Mouse (Mus musculus) heart, postnatal 4 days (tissue): Measurements from ENCODE around the gene Txlna. TPM values are rescaled to one million over a fixed set of nuclear protein-coding genes. Genes with fewer than 3 reads are reported as not detected.
A peak's percentile ranks its signal among the peaks of the same experiment; 100 is the strongest.

Experiments used
- DNase-seq: peaks from one replicate; pipeline ENCODE4 v3.0.0; 2021
- microRNA-seq, 2 experiments: library from miRNA; unstranded; fragments of <30 nt; microRNA quantifications; one replicate each; pipeline ENCODE4 v1.2.0; 2021 to 2022
- total RNA-seq, 2 experiments: library from RNA; stranded (reverse); gene quantifications; 2 replicates each; pipeline ENCODE4 v1.2.3; 2021

Gene Txlna
- total RNA-seq, 2 experiments from 2014 or later = 40.0 to 41.9 TPM

DNA sequence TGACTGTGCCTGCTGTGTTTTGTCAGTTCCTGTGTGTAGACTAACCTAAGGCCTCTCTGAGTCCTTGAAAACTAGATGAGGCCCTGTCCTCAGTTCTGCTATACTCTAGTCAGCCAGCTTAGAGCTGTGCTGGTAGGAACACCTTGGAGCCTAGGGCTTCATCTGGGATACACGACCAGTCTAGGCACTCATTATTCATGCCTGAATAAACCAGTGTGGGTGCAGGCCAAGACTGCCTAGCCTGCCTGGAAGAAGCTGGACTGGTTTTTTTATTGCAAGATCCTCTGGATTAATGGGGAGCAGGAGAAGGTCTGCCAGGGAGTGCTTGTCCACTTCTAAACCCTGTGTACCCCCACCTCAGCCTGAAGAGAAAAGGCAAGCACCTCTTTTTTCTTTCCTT lies 53.9 kb downstream of the Txlna start:
- DNase-seq = no peak

DNA sequence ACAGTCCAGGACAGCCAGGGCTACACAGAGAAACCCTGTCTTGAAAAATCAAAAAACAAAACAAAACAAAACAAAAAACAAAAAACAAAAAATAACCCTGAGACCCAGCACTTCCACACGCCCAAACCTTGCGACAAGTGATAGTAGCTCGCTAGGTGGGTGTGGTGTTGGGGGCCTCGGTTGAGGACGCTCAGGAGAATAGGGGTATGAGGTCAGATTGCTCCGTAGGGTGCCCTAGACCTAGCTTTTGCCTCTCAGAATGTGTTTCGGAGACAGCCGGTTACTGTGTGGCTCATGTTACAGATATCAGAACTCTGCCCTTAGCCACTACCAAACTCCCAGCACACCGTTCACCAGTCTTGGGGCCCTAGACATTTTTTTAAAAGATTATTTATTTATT lies 55.1 kb downstream of the Txlna start:
- no peak for DNase-seq

DNA sequence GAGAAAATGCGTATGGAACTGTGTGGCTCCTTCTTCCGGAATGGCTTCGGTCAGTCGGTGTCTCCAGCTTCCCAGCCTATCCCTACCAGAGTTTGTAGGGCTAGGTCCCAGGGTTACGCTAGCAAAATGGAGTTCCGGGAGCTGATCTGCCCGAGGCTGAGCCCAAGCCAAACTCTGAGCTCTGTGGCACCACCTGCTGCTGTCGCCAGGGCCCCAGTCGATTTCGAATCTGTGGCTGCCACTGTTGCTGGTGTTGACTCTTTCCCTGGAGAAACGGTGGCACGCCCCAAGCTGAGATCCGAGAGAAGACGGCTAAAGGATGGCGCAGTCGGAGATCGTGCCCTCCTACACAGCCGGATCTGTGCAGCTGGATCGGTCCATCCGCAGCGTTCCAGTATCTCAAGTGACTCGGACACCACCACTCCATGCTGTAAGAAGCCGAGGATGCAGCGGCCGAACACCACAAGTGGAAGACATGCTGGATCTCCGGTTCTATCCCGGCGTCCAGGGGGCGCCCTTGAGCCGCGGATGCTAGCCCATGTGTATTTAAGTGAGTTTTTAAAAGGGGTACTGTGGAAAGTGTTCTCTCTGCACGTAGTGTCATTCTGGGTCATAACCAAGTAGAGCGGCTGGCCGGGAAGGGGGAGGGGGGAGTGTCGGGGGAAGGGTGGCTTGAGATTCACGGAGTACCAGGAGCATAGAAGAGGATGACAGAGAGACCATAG lies 55.8 kb downstream of the Txlna start:
- DNase-seq = peak; percentile 90

DNA sequence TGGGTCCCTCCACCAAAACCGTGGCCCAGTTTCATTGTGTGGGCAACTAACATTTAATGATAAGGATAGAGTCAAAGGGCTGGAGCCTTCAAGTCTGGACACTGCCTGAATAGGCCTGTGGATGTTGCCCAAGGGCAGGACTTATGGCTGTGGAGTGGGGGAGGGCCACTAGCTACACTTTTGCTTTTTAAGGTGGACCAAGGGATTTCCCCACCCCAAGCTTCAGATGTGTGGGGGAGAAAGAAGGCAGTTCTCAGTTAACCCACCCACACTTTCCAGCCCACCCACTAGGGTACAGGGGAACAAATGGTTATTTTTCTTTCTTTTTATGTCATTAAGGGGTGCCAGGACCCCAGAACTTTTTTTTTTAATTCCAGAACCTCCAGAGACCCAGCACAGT lies 56.5 kb downstream of the Txlna start:
- no peak for DNase-seq

DNA sequence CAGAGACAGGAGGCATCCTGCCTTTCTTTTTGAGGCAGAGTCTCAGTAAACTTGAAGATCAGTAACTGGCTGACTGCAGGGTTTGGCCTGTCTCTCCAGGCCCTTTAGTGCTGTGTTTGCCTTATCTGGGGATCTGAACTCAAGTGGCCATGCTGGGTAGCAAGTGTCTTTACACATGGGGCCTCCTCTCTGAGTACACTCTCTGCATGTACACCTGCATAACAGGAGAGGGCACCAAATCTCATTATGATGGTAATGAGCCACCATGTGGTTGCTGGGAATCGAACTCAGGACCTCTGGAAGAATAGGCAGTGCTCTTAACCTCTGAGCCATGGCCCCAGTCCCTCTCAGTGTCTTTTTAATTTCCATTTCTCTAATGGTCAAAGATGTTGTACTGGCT lies 58.6 kb downstream of the Txlna start:
- DNase-seq = no peak

DNA sequence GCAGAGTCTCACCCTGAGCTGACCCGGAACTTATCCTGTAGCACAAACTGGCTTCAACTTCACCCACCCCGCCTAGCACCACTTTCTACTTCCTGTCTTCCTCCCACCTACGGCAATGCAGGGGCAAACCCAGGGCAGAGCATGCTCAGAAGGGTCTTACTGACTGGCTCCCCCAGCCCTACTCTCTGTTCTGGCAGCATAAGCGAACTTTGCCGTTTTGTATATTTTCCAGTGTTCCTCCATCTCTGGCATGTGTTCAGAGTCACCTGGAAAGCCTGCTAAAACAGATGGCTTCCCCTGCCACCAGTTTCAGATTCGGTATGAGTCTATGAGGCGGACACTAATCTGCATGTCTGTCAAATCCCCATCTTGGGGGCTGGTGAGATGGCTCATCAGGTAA lies 60.5 kb downstream of the Txlna start:
- no peak for DNase-seq

DNA sequence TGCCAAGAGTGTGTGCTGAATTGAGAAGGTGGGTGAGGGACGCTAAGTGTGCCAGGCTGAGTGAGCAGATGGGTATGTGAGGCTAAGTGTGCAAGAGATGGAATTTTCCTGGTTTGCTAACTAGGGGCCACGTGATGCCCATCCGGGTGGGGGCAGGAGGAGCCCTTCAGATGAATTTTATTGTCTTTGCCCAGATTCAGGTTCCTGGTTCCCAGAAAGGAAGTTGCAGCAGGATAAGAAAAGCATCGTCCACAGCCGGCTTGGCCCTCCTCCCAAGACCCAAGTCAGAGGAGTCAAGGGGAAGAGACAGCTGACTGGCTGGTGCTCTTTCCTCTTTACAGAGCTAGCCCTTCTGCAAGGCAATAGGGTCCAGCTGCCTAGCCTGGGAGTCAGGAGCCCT lies 62.4 kb downstream of the Txlna start, which contains the start of gene Fam167b:
Gene Fam167b (minus strand): TSS at position 84 of the 400 bp plus-strand sequence.
- peak; percentile 49 for DNase-seq

DNA sequence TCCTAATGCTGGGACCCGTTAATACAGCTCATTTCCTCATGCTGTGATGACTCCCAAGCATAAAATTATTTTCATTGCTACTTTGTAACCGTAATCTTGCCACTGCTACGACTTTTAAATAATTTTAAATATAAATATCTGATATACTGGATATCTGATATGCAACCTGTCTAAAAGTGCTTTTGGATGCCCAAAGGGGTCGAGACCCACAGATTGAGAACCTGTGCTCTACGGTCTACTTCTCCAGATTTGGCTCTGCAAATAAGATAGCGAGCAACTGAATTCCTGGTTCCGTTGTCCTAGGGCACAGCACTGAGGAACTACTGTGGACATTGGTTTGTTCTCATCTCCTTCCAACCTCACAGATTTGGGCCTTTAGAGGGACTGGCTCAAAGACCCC lies 63.2 kb downstream of the Txlna start:
- DNase-seq = no peak

DNA sequence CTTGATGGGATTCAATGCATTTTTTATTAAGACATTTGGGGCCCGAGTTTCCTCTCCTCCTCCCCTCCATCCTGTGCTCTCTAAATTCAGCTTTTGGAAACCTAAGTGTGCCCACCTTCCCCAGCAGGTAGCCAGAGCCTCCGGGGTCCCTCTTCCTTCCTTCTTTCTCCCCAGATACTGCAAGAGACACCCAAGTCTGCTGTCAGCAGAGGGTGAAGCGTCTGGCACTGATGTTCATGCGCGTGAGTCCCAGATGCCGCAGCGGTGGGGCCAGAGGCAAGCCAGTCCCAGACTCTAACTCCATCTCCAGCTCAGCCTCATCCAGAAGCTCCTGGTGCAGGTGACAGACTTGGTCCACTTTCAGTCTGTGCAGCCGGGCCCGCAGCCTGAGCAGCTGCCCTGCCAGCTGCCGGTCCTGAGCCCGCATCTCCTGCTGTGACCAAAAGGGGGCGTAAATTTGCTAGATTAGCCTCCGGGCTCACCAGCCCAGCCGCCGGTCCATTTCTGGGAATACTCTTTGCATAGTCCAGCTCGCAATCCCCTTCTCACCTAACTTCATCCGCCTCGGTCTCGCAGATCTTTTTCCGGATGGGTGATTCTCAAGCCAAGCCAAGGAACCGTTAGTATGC lies 63.9 kb downstream of the Txlna start:
- peak; percentile 81 for DNase-seq

Small RNA genes within 50 kb of the gene (microRNA-seq; reads per million reads assigned to microRNA genes)
- 0 to 0.61 reads per million in 2 experiments for gene Mir7016

Other genes starting within 250 kb of the Txlna start
- 1 to 10 TPM in 1 of 2 experiments, under 1 TPM in 1; 0.92 to 1.2 TPM for gene Zbtb8b, start 200.2 kb downstream of the Txlna start, total RNA-seq
- 10 to 100 TPM; 34.0 to 36.6 TPM for gene Bsdc1, start 179.5 kb downstream of the Txlna start, total RNA-seq
- gene Tssk3, start 150.0 kb downstream of the Txlna start, total RNA-seq = not detected
- gene Fam229a, start 149.9 kb downstream of the Txlna start, total RNA-seq = not detected
- 10 to 100 TPM; 96.6 to 97.7 TPM for gene Marcksl1, start 127.5 kb downstream of the Txlna start, total RNA-seq
- gene Hdac1, start 98.4 kb downstream of the Txlna start, total RNA-seq = 10 to 100 TPM; 45.0 to 46.4 TPM
- gene Lck, start 67.4 kb downstream of the Txlna start, total RNA-seq = under 1 TPM; 0.86 to 0.91 TPM
- gene Fam167b, start 62.5 kb downstream of the Txlna start, total RNA-seq = 1 to 10 TPM; 1.5 TPM
- gene Eif3i, start 40.4 kb downstream of the Txlna start, total RNA-seq = 100 to 1,000 TPM; 146 to 160 TPM
- 10 to 100 TPM; 64.8 to 72.1 TPM for gene Tmem234, start 40.4 kb downstream of the Txlna start, total RNA-seq
- gene Dcdc2b, start 26.8 kb downstream of the Txlna start, total RNA-seq = under 1 TPM; 0.27 to 0.76 TPM
- 10 to 100 TPM in 1 of 2 experiments, 1 to 10 TPM in 1; 9.3 to 14.3 TPM for gene Iqcc, start 22.0 kb downstream of the Txlna start, total RNA-seq
- 10 to 100 TPM; 30.9 to 33.3 TPM for gene Ccdc28b, start 17.1 kb downstream of the Txlna start, total RNA-seq
- gene Kpna6, start 31.7 kb upstream of the Txlna start, total RNA-seq = 10 to 100 TPM; 70.2 to 71.9 TPM
- gene Tmem39b, start 55.8 kb upstream of the Txlna start, total RNA-seq = 1 to 10 TPM; 6.6 to 6.7 TPM
- 100 to 1,000 TPM; 102 to 110 TPM for gene Khdrbs1, start 101.2 kb upstream of the Txlna start, total RNA-seq
- gene Ptp4a2, start 170.2 kb upstream of the Txlna start, total RNA-seq = 100 to 1,000 TPM; 293 to 301 TPM